Mouse (Mus musculus) kidney, postnatal 0 days (tissue): ENCODE results near the gene Pum2. TPM values are rescaled to one million over a fixed set of nuclear protein-coding genes. Genes with fewer than 3 reads are reported as not detected.
A peak's percentile ranks its signal among the peaks of the same experiment; 100 is the strongest.

ENCODE experiments used
- ATAC-seq: fragments of 200-750 bp; cut with Nextera tagmentation; replicated peaks from 2 replicates; pipeline ENCODE4 v1.8.0; 2017; ENCODE audit warnings: low read depth, moderate number of reproducible peaks, moderate TSS enrichment, moderate library complexity; ENCODE audit not compliant: low FRiP score
- DNase-seq: peaks from one replicate; pipeline ENCODE4 v3.0.0-alpha.2; 2016; ENCODE audit warnings: low spot score
- H3K27ac ChIP-seq: fragments of 300-500 bp; sonication (generic); 2 replicates; pipeline ENCODE4 v1.5.1; 2014; ENCODE audit warnings: mild to moderate bottlenecking
- H3K27me3 ChIP-seq: fragments of 300-500 bp; sonication (generic); 2 replicates; pipeline ENCODE4 v1.6.1; 2014; ENCODE audit warnings: low read length, mixed read lengths; ENCODE audit not compliant: insufficient read depth
- H3K36me3 ChIP-seq: fragments of 300-500 bp; sonication (generic); 2 replicates; pipeline ENCODE4 v1.6.1; 2014; ENCODE audit warnings: low read length, mixed read lengths; ENCODE audit not compliant: insufficient read depth
- H3K4me1 ChIP-seq: fragments of 300-500 bp; sonication (generic); replicated peaks from 2 replicates; pipeline ENCODE4 v1.6.1; 2014; ENCODE audit warnings: antibody characterized with exemption, low read length, mixed read lengths; ENCODE audit not compliant: insufficient read depth
- H3K4me2 ChIP-seq: fragments of 300-500 bp; sonication (generic); 2 replicates; pipeline ENCODE4 v1.6.1; 2014; ENCODE audit warnings: mild to moderate bottlenecking, low read length, moderate library complexity, mixed read lengths
- H3K4me3 ChIP-seq: fragments of 300-500 bp; sonication (generic); replicated peaks from 2 replicates; pipeline ENCODE4 v1.5.1; 2014; ENCODE audit warnings: low read depth, low read length
- H3K9ac ChIP-seq: fragments of 300-500 bp; sonication (generic); 2 replicates; pipeline ENCODE4 v1.6.1; 2014; ENCODE audit warnings: low read depth, low read length
- H3K9me3 ChIP-seq: fragments of 300-500 bp; sonication (generic); replicated peaks from 2 replicates; pipeline ENCODE4 v1.6.1; 2016; ENCODE audit warnings: low read length, inconsistent platforms, mixed read lengths
- CTCF ChIP-seq: IDR thresholded peaks from 2 replicates; pipeline ENCODE4 v1.5.1; 2016; ENCODE audit warnings: antibody characterized with exemption, low read depth, mild to moderate bottlenecking, moderate library complexity
- WGBS: fragments of 180-500 bp; shearing (Covaris S2); extraction: QIAGEN DNeasy Blood & Tissue Kit; methylation state at CpG from one replicate; pipeline ENCODE4 v1.1.7; 2014; 5-methylcytosine and 5-hydroxymethylcytosine counted together
- polyA plus RNA-seq: library from polyadenylated mRNA; unstranded; fragments of >200 nt; fragmentation: Nextera tagmentation; extraction: Ambion mirVana; gene quantifications from 2 replicates; pipeline ENCODE4 v1.2.1, GENCODE M21; 2015

The Pum2 gene
- polyA plus RNA-seq, 1 experiment from 2014 or later = 35.5 TPM

GRCm38 (mm10) chr12:8698895-8699294 is 25.0 kb downstream of the Pum2 start:
- H3K9ac ChIP-seq = no peak overlapping the region
- DNase-seq = peak; percentile 84
- H3K4me1 ChIP-seq = no peaks in the 10 kb centered on the region
- H3K27ac ChIP-seq = no peak overlapping the region
- H3K4me2 ChIP-seq = no peak overlapping the region
- peak; percentile 83 for TF ChIP-seq CTCF
- no peak overlapping the region for H3K4me3 ChIP-seq
- ATAC-seq = no peak
- H3K27me3 ChIP-seq = no peaks in the 10 kb centered on the region
- WGBS = 59% methylated on average over 2 of the region's 2 CpGs
- no peaks in the 10 kb centered on the region for H3K36me3 ChIP-seq
- no peaks in the 10 kb centered on the region for H3K9me3 ChIP-seq

DNA sequence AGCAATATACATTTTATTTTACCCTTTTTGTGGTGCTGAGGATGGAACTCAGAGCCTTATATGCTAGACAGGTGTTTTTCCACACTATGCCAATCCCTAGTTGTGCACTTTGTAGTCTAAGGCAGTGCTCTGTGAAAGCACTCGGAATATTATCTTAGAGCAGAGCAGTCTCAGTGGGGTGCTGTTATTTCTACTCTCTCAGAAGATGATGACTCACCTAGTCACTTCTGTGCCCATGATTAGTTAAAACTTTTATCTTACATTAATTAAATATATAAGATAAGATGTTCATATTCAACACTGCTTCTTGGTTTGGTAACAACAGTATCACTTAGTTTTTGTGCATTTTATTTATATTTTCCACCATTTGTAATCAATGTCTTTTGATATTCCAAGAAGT is 30.1 kb downstream of the Pum2 start:
- 75% methylated on average over 1 of the region's 1 CpGs for WGBS
- Histone ChIP-seq H3K27ac (no peak overlapping the region), H3K4me1 (no peaks in the 10 kb centered on the region), H3K27me3 (no peaks in the 10 kb centered on the region), H3K4me2 (no peak overlapping the region), H3K4me3 (no peak overlapping the region), H3K9me3 (no peaks in the 10 kb centered on the region), H3K9ac (no peak overlapping the region), H3K36me3 (peaks cover 16% of the 10 kb centered on the region)
- no peak for ATAC-seq
- no peak for TF ChIP-seq CTCF
- no peak for DNase-seq

- no peak overlapping the region for H3K27ac ChIP-seq
- no peak for DNase-seq
- 94% methylated on average over 2 of the region's 2 CpGs for WGBS
- H3K9ac ChIP-seq = no peak overlapping the region
- H3K9me3 ChIP-seq = no peaks in the 10 kb centered on the region
- H3K4me3 ChIP-seq = no peak overlapping the region
- H3K27me3 ChIP-seq = no peaks in the 10 kb centered on the region
- H3K4me2 ChIP-seq = no peak overlapping the region
- H3K36me3 ChIP-seq = peaks cover 22% of the 10 kb centered on the region
- ATAC-seq = no peak
- TF ChIP-seq CTCF = no peak
- no peaks in the 10 kb centered on the region for H3K4me1 ChIP-seq
Measured at GRCm38 (mm10) chr12:8708876-8709275, 34.9 kb downstream of the Pum2 start.

GRCm38 (mm10) chr12:8712665-8713064 is 38.7 kb downstream of the Pum2 start:
- 87% methylated on average over 2 of the region's 2 CpGs for WGBS
- Histone ChIP-seq H3K27ac (no peak overlapping the region), H3K27me3 (no peaks in the 10 kb centered on the region), H3K4me1 (no peaks in the 10 kb centered on the region), H3K4me2 (no peak overlapping the region), H3K4me3 (no peak overlapping the region), H3K9me3 (no peaks in the 10 kb centered on the region), H3K9ac (no peak overlapping the region), H3K36me3 (peaks cover 17% of the 10 kb centered on the region)
- no peak for DNase-seq
- TF ChIP-seq CTCF = no peak
- ATAC-seq = no peak

DNA sequence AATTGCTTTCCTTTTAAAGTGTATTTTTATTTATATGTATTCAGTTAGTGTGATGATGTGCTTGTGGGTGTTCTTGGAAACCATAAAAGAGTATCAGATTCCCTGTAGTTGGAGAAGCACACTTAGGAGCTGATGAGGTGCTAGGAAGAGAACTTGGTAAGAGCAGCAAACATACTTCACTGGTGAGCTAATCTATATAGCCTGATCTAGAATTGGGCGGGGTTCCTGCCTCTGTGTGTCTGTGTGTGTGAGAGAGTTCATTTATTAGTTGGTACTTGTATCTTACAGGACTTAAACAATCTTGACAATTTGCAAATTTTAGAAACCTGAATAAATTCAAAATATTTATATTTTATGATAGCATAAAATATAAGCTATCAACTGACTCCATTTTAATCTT is 42.2 kb downstream of the Pum2 start:
- Histone ChIP-seq H3K27ac (no peak overlapping the region), H3K9ac (no peak overlapping the region), H3K27me3 (no peaks in the 10 kb centered on the region), H3K4me1 (no peaks in the 10 kb centered on the region), H3K4me2 (no peak overlapping the region), H3K36me3 (peaks cover 10% of the 10 kb centered on the region; the same call in 1 of the 2 replicates), H3K4me3 (no peak overlapping the region), H3K9me3 (no peaks in the 10 kb centered on the region)
- 88% methylated on average over 1 of the region's 1 CpGs for WGBS
- no peak for DNase-seq
- ATAC-seq = no peak
- no peak for TF ChIP-seq CTCF

- 53% methylated on average over 1 of the region's 1 CpGs for WGBS
- Histone ChIP-seq H3K36me3 (peaks cover 37% of the 10 kb centered on the region), H3K9me3 (no peaks in the 10 kb centered on the region), H3K4me3 (no peak overlapping the region), H3K27me3 (no peaks in the 10 kb centered on the region), H3K9ac (no peak overlapping the region), H3K4me2 (no peak overlapping the region), H3K27ac (no peak overlapping the region), H3K4me1 (no peaks in the 10 kb centered on the region)
- TF ChIP-seq CTCF = peak; percentile 48; the same call in 1 of the 2 replicates
- no peak for ATAC-seq
- DNase-seq = peak; percentile 14
Measured at GRCm38 (mm10) chr12:8726890-8727289, 53.0 kb downstream of the Pum2 start.

DNA sequence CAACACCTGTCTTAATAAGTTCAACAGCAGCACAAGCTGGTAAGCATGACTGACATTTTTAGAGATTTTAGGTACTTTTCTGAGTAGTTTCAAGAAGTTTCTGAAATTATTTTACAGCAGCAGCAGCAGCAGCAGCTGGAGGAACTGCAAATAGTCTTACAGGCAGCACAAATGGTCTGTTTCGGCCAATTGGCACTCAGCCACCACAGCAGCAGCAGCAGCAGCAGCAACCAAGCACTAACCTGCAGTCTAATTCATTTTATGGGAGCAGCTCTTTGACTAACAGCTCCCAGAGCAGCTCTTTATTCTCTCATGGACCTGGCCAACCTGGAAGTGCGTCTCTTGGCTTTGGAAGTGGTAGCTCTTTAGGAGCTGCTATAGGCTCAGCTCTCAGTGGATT is 54.8 kb downstream of the Pum2 start:
- DNase-seq (no peak), ATAC-seq (no peak)
- 70% methylated on average over 2 of the region's 2 CpGs for WGBS
- Histone ChIP-seq H3K4me1 (no peaks in the 10 kb centered on the region), H3K4me3 (no peak overlapping the region), H3K9ac (no peak overlapping the region), H3K27me3 (no peaks in the 10 kb centered on the region), H3K9me3 (no peaks in the 10 kb centered on the region), H3K27ac (no peak overlapping the region), H3K36me3 (peaks cover 31% of the 10 kb centered on the region), H3K4me2 (no peak overlapping the region)
- no peak for TF ChIP-seq CTCF
